Mouse (Mus musculus): ENCODE data around the gene Srsf6.
"Not testable (repeated sequence)": the region's sequence is repeated elsewhere in the genome, so short reads cannot be mapped to it uniquely, and the experiment has no call there.

The Srsf6 gene

GRCm38 (mm10) chr2:162931123-162931673 is at the start of gene Srsf6:
Gene Srsf6 (plus strand): TSS chr2:162931528.
- in situ Hi-C loops (cut with MboI; ENCODE audit: low sequenced_read_pairs) = no loop called here

DNA sequence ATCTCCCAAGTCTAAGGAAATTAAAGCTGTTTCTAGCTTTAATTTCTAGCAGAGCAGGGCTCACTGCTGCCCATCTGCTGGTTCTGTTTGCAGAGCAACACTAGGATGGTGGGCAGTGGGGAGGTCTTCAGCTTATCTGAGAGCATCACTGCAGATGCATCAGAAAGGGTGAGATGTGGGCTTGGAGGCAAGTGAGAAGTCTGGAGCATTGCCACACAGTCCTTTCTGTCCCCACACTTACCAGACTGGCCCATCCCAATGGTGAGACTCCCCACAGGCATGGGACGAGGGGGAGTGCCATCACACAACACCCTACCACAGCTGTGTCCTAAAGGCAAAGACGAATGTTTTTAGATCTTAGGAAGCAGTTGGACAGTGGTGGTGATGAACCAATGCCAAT is 47.2 kb upstream of the Srsf6 start:
- in situ Hi-C loops (cut with MboI; ENCODE audit: low sequenced_read_pairs) = no loop called here

DNA sequence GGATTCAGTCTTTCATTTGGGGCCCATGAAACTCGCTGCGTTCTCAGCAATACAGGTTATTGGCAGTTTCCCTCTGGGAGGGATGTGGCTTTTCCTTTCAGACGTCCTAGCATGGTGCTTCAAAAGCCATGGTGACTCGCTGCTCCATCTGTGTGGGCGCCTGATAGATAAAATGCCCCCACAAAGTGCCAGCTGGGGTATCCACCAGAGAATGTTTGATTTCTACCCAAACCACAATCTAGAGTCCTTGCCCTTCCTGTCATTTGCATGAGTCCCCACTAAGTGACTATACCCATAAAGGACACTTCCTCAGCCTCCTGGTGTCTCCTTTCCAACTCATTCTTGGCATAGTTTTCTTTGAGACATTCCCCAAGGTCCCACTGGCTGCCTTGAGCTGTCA is 44.2 kb upstream of the Srsf6 start:
- in situ Hi-C loops (cut with MboI; ENCODE audit: low sequenced_read_pairs) = no loop called here

- in situ Hi-C loops (cut with MboI; ENCODE audit: low sequenced_read_pairs) = no loop called here
Observed at GRCm38 (mm10) chr2:162888677-162889076, 42.7 kb upstream of the Srsf6 start.

DNA sequence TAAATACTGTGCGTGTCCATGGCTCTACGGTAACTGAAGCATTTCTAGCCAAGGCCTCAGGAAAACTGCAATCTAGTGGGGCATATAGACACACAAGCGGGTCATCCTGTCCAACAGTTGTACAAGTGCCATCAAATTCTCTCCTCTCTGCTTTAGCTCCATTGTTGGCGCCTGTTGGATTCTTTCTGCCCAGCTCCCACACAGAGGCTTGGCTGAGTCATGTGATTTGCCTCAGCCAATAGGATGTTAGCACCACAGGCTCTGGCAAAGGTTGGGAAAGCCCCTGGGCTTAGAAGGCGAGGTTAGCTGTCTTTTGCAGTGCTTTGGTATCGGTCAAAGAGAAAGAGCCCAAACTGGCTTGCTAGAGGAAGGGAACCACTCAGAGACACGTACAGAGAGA is 42.1 kb upstream of the Srsf6 start:
- in situ Hi-C loops (cut with MboI; ENCODE audit: low sequenced_read_pairs) = no loop called here

- in situ Hi-C loops (cut with MboI; ENCODE audit: low sequenced_read_pairs) = no loop called here
Observed at GRCm38 (mm10) chr2:162889731-162890130, 41.6 kb upstream of the Srsf6 start.

- in situ Hi-C loops (cut with MboI; ENCODE audit: low sequenced_read_pairs) = not testable (repeated sequence)
Observed at GRCm38 (mm10) chr2:162892979-162893378, 38.3 kb upstream of the Srsf6 start.

DNA sequence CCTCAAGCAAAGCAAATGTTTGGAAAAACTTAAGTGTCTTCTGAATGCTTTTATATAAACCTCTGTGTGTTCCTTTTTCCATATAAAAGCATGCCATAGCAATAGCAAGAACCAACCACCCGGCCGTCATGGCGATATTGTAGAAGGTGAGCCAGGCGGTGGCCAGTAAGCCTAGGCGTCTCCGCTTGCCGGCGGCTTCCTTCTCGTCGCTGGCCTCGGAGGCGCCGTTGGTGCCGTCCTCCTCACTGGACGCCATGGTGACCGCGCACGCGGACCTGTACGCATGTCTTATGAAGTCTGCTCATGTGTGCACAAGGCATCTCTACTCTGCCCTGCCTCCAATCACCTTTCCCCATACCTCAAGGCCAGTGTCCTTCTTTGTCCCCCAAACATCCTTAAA is 32.1 kb upstream of the Srsf6 start:
- in situ Hi-C loops (cut with MboI; ENCODE audit: low sequenced_read_pairs) = not testable (repeated sequence)

DNA sequence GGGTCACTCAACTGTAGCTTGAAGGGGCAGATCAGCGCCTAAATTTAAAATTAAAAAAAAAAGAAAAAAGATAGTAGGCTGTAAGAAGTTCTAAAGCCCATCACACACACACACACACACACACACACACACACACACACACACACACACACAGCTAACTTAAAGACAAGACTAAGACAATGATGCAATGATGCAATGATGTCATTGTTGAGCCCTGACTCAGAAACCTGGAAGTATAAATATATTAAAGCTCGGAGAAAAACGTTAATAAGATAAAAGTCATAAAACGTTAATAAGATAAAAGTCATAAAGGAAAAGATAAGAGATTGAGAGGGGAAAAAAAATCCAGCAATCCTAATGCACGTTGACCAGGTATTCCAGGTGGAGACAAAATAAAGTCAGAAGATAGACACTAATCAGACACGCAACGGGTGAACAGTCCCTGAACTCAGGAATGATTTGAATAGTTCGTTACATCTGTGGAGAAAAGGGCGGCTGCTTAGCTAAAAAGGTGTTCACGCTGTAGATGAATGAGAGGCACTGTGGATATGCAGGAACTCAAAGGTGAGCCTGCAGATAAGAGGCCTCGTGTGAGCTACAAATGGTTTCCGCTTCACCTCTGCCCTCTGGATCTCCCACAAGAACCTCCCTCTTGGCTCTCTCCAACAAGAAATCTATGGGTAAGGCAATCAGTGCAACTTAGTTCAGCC is 31.3 kb upstream of the Srsf6 start:
- in situ Hi-C loops (cut with MboI; ENCODE audit: low sequenced_read_pairs) = loop anchor here (25.0 kb wide), 1 partner anchor 1713 kb away; no protein-coding TSS in a partner anchor

- in situ Hi-C loops (cut with MboI; ENCODE audit: low sequenced_read_pairs) = loop anchor here (25.0 kb wide), 1 partner anchor 1713 kb away; no protein-coding TSS in a partner anchor
Observed at GRCm38 (mm10) chr2:162900590-162900916, 30.8 kb upstream of the Srsf6 start.

DNA sequence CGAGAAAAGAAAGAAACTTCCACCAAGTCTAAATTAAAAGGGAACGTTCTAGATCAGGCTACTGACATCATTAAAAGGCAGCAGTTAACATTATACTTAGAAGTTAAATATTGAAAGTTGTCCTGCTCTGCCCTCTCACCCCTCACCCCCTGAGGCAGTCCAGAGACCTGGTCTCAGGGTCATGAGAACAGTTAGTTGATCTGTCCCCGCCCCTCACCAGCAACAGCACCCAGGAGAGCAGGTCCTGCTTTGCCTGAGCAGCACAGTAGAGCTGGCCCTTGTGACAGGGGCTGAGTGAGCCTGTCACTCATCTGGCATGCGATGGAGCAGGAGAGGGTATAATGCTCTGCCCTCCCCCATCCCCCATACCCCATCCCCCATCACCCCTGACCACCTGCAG is 25.4 kb upstream of the Srsf6 start:
- in situ Hi-C loops (cut with MboI; ENCODE audit: low sequenced_read_pairs) = loop anchor here (25.0 kb wide), 1 partner anchor 1719 kb away; no protein-coding TSS in a partner anchor

DNA sequence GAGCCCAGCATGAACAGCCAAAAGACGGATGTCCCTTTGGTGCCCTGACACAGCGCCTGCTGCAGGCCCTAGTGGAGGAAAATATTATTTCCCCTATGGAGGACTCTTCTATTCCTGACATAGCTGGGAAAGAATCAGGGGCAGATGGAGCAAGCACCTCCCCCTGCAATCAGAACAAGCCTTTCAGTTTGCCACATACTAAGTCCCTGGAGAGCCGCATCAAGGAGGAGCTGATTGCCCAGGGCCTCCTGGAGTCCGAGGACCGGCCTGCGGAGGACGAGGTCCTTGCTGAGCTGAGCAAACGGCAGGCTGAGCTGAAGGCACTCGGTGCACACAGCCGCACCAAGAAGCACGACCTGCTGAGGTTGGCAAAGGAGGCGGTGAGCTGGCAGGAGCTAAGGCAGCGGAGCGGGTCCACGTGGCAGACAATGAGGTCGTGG is 23.3 kb upstream of the Srsf6 start:
- in situ Hi-C loops (cut with MboI; ENCODE audit: low sequenced_read_pairs) = loop anchor here (25.0 kb wide), 1 partner anchor 1721 kb away; no protein-coding TSS in a partner anchor

DNA sequence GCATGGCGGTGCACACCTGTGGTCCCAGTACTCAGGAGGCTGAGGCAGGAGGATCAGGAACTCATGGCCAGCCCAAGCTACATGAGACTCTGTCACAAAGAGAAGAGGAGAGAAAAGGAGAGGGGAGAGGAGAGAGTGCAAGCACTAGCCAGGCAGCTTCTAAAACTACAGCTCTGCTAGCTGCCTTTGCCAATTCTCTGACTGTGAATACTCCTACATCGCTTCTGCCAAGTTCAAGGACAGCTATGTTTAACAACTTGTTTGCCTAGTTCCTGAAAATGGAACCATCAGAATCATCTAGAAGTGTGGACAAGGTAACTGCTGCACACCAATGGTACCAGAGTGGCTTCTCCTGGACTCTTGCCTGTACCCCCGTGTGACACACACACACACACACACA is 17.3 kb upstream of the Srsf6 start:
- in situ Hi-C loops (cut with MboI; ENCODE audit: low sequenced_read_pairs) = loop anchor here (25.0 kb wide), 1 partner anchor 1727 kb away; no protein-coding TSS in a partner anchor

- in situ Hi-C loops (cut with MboI; ENCODE audit: low sequenced_read_pairs) = loop anchor here (25.0 kb wide), 1 partner anchor 1727 kb away; no protein-coding TSS in a partner anchor
Observed at GRCm38 (mm10) chr2:162914519-162914918, 16.8 kb upstream of the Srsf6 start.

- in situ Hi-C loops (cut with MboI; ENCODE audit: low sequenced_read_pairs) = loop anchor here (25.0 kb wide), 1 partner anchor 1733 kb away; no protein-coding TSS in a partner anchor
Observed at GRCm38 (mm10) chr2:162919926-162920325, 11.4 kb upstream of the Srsf6 start.

- in situ Hi-C loops (cut with MboI; ENCODE audit: low sequenced_read_pairs) = loop anchor here (25.0 kb wide), 1 partner anchor 1735 kb away; no protein-coding TSS in a partner anchor
Observed at GRCm38 (mm10) chr2:162922183-162922582, 9.1 kb upstream of the Srsf6 start.

DNA sequence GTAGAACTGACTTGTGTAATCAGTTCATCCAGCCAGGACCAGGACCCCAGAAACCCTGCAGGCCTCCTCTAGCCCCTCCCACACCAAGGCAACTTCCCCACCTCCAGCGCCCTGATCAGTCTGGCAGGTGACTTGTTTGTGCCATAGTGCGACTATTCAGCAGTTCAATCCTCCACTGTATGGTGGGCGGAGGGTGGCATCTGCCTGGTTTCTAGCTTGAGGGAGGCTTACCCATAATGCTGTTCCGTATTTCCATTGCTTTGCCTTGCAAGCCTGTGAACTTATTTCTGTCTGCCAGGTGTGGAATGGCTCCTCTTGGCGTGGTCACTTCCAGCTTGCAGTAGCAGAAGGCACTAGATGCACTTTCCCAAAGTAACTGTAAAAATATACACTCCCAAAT is 8.5 kb upstream of the Srsf6 start:
- in situ Hi-C loops (cut with MboI; ENCODE audit: low sequenced_read_pairs) = loop anchor here (25.0 kb wide), 1 partner anchor 1736 kb away; no protein-coding TSS in a partner anchor

DNA sequence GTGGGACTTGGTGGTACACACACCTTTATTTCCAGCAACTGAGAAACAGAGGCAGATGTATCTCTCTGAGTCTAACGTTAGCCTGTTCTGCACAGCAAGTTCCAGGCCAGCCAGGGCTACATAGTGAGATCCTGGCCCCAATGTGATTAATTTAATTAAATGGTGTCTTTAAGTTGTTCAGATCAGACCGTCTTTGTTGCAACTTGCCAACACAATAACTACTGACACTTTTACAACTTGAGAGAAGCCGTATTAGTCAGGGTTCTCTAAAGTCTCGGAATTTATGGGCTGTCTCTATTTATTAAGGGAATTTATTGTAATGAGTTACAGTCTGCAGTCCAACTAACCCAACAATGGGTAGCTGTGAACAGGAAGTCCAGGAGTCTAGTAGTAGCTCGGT is 7.2 kb upstream of the Srsf6 start:
- in situ Hi-C loops (cut with MboI; ENCODE audit: low sequenced_read_pairs) = loop anchor here (25.0 kb wide), 1 partner anchor 1737 kb away; no protein-coding TSS in a partner anchor

DNA sequence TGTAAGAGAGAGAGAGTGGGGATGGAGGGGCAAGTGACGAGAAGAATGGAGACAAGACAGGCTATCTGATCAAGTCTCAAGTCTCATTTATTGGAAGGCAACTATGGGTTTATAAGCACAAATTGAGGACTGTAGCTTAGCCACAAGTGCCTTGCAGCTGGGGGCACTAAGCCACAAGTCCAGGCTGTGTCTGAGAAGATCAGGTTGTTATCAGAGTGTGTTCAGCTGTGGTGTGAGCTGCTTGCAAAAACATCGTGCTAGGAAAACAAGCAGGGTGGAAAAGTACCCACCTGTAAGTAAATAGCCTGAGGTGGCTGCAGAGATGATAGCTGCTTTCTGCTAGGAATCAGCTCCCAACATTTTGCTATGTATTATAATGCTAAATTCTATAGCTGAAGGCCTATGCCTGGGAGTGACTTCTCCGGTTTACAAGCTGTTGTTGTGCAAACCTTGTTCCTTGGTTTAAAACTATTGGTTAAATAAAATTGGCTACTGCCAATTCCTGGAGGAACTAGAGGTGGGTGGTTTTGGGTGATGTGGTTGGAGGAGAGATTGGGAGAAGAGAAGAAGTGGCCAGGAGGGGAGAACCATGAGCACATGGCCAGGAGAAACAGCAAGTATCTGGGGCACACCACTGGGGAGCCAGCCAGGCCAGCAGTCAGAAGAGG is 3.3 kb upstream of the Srsf6 start:
- in situ Hi-C loops (cut with MboI; ENCODE audit: low sequenced_read_pairs) = no loop called here

DNA sequence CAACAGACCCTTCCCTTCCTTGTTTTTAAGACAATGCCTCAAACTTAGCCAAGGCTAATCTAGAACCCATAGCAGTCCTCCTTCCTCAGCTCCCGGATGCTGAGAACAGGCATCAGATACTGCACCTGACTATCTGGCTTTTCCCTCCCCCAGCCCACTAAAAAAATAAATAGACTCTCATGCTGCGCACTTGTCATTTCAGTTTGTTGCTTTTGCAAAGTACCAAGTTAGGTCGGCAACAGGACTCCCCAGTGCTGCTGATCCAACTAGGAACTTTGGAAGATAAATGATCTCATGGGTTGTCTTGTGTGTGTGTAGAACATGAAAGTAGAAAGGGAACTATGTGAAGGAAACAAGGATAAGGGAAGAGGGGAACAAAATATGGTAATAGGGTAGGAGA is 1.6 kb upstream of the Srsf6 start:
- in situ Hi-C loops (cut with MboI; ENCODE audit: low sequenced_read_pairs) = no loop called here

DNA sequence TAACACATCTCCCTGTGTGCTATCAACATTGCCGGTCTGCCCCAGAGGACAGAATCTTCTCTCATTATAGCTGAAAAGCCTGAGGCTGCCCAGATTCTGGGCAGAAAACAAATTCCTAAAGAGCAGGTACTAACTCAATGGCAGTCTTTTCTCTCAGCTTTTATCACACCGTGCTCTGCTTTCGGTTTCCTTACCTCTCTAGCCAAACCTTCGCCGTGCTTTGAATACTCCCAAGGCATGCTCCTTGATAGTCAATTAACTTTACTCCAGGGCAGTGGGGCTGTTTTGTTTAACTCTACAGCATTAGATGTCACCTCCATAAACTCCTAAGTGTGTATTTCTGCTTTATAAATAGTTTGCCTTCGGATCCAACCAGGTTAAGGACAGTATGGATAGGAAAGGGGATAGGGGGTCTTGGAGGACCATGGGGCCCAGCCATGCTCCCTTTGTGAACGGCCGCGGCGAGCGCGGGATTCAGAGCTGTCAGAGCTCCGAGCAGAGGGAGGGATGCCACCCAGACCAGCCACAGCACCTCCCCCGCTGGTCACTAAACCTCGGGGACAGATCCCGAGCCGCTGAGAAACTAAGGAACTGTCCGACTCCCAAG is 709 bp upstream of the Srsf6 start:
- in situ Hi-C loops (cut with MboI; ENCODE audit: low sequenced_read_pairs) = no loop called here
